Mouse (Mus musculus): ENCODE data around the gene Tcf7l2.

- no peak for TF ChIP-seq CTCF (IDR thresholded peaks at IDR 0.05; ENCODE audit: low read depth, low read length)
- no peak for TF ChIP-seq POLR2A (IDR thresholded peaks at IDR 0.05; ENCODE audit: borderline replicate concordance, low read depth, low read length)
Observed at GRCm38 (mm10) chr19:55933947-55934729, 192.5 kb downstream of the Tcf7l2 start.
